Mouse (Mus musculus): ENCODE measurements at regions not wholly inside any gene's neighbourhood (a gene's known extent, or its start where the extent isn't known, plus 50 kb on each side); places are given as distances from the start of the nearest gene placed in this dataset.
A peak's percentile ranks its signal among the peaks of the same experiment; 100 is the strongest.

DNA sequence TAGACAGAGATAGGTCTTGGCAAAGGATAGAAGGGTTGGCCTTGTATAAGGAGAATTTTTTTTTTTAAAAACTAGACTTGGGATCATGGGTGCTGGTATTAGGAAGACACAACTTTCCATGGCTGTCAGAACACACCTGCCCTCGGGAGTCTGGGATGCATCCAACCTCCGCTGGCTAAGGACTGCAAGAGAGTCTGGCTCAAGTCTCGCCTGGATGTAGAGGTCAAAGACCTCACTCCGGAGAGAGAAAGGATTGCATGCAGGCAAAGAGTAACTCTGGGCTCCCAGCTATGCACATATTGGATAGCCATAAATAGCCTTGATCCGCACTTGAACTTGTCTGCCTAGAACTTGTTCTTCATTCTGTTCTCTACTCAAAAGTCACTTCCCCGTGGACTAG lies 306.2 kb downstream of the Foxo1 start:
- WGBS = 85% methylated on average over 6 of the region's 6 CpGs
- no peak for DNase-seq (ENCODE audit: low read depth, low spot score)

DNA sequence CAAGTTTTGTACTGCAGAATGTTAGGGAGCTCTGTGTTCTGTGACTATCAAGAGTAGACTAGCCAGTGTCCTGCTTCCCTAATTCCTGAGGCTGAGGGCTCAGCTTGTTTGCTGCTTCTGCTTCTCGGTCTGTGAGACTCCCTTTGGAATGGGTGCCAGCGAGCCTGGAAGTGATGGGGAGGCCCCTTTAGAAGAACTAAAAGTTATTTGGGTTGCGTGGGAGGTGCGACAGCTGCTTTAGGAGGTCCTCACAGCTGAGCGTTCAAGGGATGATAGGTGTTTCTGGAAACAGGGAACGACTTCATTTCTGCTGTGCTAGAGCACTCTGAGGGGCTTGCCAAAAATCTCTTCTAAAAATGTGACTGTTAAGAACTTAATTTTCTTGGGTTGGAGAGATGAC lies 305.7 kb downstream of the Foxo1 start:
- DNase-seq (ENCODE audit: low read depth, low spot score) = no peak
- WGBS = 77% methylated on average over 6 of the region's 6 CpGs

DNA sequence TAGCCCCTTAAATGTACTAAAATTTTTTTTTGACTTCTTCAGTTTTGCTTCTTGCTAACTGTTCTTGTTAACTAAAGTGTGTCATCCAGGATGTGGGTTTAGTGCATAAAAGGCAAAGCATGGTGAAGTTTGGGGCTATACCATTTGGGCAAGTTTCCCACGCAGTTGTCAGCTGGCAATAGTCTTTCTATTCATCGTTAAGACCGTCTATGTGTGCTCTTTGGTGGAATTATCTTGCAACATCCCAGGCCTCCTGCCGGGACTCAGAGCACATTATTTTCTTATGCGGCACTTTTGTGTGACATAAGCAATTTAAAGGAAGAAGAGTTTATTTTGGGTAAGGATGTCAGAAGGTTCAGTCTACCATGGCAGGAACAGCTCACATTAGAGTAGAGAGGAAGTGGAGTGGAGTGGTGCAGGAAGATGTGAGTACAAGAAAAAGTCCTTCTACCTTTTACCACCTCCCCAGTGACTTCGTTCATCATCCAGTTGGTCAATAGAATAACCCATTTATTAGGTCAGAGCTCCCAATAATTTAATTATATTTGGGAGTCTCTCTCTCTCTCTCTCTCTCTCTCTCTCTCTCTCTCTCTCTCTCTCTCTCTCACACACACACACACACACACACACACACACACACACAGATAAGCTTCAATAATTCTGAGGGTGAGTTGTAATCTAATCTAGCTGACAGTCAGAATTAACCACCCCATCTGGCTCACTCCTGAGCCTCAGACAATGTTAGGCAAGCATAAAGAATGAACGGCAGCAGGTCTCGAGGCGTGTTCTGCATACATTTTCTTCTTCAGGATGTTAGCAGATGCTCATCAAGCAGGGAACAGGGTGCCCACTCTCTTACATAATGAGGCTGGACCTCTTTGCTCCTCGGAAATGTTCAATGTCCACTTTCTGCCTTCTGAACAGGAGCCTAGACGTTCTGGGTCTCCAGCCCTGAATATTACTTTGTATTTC lies 304.7 kb downstream of the Foxo1 start:
- 85% methylated on average over 11 of the region's 11 CpGs for WGBS
- no peak for DNase-seq (ENCODE audit: low read depth, low spot score)

DNA sequence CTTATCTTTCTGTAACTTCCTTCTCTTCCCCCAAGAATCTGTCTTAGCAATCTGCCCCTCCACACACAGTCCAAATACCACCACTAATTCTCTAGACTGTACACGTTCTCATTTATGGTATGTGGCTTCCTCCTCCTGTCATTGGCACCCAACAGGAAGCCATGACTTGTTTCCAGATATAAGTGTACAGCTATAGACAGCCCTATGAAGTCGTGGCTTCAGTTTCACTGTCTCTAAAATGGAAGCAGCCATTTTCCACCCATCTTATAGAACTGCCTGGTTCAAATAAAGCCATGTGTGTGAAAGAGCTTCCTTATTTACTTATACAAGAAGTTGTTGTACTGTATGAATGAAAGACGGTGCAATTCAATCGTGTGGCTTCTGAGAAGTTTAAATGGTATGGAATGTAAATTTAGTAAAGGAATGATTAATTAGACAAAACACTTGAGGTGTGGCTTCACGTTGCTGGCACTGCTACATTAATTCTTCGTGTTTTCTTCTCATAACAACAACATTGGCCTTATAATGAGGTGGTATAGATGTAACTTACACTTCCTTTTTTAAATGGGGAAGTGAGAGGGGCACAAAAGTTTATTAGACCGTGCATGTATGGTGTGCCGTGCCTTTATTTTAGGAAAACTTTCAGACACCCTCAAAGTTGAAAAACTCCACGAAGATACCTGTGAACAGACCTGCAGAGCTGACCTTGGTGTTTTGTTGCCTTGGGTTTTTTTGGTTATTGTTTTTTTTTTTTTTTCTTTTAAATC lies 299.7 kb downstream of the Foxo1 start:
- WGBS = 60% methylated on average over 9 of the region's 9 CpGs

DNA sequence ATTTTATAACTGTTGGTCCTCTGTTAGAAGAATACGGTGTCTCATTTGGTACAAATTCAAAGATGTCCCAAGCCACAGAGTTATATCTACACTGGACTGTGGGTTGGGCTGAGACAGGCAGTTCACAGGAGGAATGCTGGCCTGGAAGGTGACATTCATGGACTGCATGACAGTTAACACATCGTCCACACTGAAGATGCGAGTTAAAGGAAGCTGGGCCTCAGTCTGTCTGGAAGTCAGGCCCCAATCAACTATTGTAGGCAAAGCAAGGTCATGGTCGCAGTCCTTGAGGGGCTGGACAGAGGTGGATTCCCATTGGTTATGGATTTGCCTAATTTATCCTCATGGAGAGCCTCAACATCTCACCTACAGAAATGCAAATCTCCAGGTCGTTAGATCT lies 295.5 kb downstream of the Foxo1 start:
- no peak for DNase-seq (ENCODE audit: low read depth, low spot score)
- WGBS = 82% methylated on average over 5 of the region's 5 CpGs

More for the DNA sequence above, 299.7 kb downstream of the Foxo1 start:
- no peak for DNase-seq (ENCODE audit: low read depth, low spot score)

DNA sequence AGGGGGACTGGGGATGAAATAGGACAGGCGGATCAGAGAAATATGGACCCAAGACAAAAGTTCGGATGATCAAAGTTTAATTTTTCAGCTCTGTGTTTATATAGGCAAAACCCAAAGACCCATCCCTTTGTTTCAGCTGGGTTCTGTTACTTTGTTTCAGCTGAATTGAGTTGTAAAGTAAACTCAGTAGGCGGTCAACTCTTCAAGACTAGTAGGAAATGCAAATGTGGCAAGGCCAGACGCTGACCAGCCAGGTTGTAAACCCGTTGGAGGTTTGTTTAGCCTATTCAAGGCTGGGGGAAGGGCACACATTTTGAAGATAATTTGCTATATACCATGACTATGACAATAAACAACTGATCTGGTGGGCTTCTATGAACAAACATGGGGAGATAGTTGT lies 294.7 kb downstream of the Foxo1 start:
- WGBS = 66% methylated on average over 5 of the region's 5 CpGs
- no peak for DNase-seq (ENCODE audit: low read depth, low spot score)

DNA sequence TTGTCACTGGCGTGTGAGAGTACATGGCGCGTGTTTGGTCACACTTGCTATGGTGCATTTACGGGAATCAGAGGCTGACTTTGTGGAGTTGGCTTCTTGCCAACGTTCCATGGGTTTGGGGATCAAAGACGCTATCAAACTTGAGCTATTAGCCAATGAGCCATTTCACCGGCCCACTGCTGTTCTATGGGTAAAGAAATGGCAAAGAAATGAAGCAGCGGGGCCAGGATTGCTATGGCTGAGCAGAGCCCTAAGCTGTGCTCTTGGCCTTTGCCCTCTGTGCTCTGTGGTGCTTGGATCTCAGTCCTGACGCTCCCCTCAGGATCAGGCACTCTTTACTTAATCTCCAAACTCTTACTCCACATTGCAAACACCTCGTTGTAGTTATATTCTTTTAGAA lies 291.3 kb downstream of the Foxo1 start:
- 82% methylated on average over 10 of the region's 10 CpGs for WGBS
- DNase-seq (ENCODE audit: low read depth, low spot score) = no peak

DNA sequence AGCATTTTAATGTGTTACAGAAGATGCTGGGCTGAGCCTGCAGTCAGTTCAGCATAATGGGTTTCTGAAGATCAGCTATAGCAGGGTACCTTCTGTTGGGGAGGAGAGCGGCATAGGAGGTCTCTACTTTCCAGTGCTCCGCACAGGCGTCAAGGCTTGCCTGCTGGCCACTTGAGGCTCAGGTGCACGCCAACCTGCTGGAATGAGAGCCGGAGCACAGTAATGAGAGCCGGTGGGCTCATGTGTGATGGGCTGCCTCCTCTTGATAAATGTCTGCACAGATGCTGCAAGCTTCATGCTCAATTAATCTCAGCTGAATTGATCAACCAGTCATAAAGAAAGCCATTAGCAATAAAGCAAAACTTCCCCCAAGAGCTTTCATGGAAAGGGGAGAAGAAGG lies 290.6 kb downstream of the Foxo1 start:
- DNase-seq (ENCODE audit: low read depth, low spot score) = no peak
- WGBS = 96% methylated on average over 6 of the region's 6 CpGs

DNA sequence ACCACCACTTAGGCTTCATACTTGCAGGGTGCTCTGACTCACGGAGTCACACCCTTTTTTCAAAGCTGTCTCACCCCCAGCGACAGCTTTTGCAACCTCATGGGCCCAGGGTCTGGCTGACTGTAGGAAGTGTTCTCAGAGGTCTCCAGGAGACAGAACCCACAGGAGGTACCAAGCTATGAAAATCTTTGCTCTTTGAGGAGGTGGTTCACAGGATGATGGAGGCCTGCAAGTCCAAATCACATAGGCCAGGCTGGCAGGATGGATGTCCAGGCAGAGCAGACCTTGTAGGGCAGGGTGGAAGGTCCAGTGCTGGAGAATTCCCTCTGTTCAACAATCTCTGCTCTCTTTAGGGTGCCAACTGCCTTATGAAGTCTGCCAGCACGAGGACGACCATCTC lies 289.2 kb downstream of the Foxo1 start:
- no peak for DNase-seq (ENCODE audit: low read depth, low spot score)
- WGBS = 77% methylated on average over 4 of the region's 4 CpGs

DNA sequence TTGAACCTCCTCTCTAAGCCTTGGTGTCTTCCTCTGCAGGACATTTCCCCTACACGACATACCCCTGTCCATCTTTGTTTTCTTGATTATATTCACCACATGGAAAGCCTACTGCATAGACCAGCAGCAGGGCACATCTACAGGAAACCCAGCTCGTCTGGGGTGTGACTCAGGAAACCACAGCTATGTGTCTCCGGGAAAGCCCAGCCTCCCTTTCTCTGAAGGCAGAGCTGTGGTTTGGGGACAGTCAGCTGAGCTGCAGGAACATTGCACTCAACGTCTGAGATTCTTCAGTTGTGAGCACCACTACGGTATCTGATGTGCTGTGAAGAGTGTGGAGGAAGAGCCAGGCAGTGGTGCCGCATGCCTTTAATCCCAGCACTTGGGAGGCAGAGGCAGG lies 286.9 kb downstream of the Foxo1 start:
- WGBS = 73% methylated on average over 6 of the region's 6 CpGs
- DNase-seq (ENCODE audit: low read depth, low spot score) = no peak

DNA sequence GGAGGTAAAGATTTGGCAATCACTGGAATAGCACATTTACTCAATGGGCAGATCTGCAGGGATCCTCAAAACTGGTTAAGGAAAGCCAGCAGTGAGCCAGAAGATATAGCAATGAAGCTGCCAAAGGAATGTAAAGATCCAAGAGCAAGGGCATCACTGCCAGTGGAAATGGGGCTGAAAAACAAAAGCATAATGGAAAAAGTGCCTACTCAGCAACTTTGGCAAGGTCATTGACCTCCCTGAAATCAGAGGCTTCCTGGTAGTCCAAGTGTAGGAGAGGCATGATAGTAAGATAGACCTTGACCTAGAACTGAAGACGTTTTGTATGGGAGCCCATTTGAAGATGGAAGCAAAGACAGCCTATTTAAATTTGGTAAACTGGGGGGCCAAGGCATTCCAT lies 286.4 kb downstream of the Foxo1 start:
- WGBS = 76% methylated on average over 1 of the region's 1 CpGs
- no peak for DNase-seq (ENCODE audit: low read depth, low spot score)

DNA sequence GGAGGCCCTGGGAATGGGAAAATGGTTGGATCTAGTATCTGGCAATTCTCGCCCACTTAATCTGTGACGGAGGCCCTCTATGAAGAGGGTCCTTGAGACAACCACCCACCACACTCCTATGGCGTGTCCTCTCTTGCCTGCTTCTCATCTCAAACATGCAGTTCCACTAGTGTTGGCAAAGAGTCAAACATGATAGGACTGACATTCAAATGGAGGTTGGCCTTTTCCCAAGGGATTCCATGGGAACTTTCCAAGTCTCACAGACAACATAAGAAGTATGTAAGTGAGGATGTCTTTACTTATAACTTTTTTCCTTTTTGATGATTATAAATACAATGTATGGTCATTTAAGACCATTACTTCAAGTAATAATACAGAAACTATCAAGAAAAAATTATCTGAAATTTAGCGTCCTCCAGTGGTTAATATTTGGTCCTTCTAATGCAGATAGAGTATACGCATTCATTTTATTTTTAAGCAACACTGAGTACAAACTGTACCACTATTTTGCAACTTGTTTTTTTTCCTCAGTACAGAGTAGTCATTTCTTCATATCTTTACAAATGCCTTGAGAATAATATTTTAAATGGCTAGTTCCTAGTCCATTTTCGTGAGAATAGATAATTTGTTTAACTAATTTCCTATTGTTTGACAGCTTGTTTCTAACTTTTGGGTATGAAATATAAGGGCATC lies 280.2 kb downstream of the Foxo1 start:
- no peak for DNase-seq (ENCODE audit: low read depth, low spot score)
- 84% methylated on average over 6 of the region's 6 CpGs for WGBS

DNA sequence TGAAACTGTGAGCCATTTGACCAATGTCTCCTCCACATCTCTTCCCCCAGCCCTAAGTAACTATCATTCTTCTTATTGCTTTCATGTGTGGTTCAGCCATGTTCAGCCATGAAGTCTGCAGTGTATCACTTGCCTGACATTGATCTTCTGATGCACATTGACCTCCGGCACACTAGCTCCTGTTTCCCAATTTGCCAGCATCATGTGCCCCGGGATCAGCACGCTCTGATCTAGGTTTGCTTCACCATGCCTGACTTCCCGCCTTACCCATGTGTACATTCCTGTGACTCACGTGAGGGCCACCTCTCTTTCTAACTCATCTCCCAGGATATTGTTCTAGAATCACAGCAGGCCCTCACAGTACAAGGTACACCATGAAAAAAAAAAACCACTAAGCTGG lies 277.9 kb downstream of the Foxo1 start:
- no peak for DNase-seq (ENCODE audit: low read depth, low spot score)
- 85% methylated on average over 5 of the region's 5 CpGs for WGBS

DNA sequence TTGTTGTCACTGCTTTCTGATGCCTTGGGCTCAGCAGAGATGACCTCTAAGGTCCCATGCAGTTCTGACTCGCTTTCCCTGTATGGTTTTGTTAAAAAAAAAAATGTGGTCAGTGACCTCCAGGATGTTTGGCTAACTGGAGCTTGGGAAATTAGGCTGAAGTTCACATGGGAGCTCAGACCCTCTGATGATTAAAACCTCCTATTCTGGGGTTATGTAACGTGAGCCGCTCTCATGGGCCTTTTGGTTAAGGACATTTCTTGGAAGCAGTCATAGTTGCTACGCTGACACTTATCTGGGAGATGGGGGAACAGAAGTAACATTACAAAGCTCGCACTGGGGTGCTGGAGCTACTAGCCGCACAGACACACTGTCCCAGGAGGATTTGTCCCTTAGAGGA lies 274.9 kb downstream of the Foxo1 start:
- WGBS = 71% methylated on average over 6 of the region's 6 CpGs
- DNase-seq (ENCODE audit: low read depth, low spot score) = no peak

DNA sequence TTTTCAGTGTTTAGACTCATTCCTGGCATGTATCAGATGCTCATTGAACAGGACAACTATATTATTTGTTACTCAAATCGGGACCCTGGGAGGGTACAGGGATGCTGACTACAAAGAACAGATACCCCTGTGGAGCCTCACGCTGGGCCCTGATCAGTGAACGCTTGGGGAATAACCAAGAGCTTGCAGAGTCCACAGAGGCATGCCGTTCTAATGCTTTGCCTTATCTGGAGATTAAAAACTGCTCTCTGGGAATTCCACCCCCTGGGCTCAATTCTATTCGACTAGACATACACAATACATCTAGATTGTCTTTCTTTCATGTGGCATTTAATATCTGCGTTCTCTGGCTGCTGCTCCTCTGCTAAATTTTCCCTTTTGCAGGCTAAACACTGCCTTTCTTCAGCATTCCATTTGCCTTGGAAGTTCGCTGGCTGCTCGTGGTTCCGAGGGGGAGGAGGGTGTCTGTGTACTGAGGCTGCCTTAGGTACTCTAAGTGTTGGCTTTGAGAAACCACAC lies 272.8 kb downstream of the Foxo1 start:
- WGBS = 72% methylated on average over 9 of the region's 9 CpGs
- DNase-seq (ENCODE audit: low read depth, low spot score) = no peak

DNA sequence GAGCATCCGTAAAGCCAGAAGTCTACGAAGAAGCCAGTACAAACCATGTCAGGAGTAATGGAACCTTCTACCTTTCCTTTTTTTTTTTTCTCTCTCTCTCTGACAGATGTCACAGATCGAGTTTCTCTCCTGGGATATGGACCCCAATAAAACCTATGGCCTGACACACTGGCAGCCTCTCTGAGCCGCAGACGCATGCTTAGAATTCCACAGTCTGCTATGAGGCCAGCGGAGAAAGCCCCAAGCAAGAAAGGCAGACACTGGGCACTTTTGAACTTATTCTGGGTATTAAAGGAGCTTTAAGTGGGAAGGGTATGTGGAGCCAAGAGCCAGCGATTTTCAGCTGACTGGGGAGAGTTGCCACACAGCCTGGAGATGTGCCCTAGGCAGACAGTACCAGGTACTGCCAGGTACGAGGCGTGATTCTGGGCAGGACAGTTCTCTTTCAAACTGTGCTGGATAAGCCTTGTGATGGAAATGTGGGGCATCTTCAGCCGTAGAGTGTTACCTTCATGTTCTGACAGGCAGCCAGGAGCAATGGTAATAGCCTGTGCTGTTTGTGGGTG lies 271.8 kb downstream of the Foxo1 start:
- 75% methylated on average over 10 of the region's 10 CpGs for WGBS
- DNase-seq (ENCODE audit: low read depth, low spot score) = no peak

DNA sequence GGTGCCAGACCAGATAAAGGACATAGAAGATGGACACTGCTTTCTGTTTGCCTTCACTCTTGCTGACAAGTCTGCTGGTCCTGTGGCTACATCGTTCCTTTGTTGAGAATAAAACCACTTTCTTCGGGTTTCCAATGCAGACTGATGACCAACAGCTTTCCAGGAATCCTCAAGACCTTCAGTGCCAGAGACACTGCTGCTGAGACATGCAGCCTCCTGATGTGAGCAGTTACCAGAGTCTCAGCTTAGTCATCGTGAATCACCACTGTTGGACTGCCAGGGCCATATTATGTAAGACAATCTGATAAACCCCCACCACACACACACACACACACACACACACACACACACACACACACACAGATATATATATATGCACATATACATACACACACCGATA lies 270.2 kb downstream of the Foxo1 start:
- WGBS = 79% methylated on average over 4 of the region's 4 CpGs
- DNase-seq (ENCODE audit: low read depth, low spot score) = no peak

DNA sequence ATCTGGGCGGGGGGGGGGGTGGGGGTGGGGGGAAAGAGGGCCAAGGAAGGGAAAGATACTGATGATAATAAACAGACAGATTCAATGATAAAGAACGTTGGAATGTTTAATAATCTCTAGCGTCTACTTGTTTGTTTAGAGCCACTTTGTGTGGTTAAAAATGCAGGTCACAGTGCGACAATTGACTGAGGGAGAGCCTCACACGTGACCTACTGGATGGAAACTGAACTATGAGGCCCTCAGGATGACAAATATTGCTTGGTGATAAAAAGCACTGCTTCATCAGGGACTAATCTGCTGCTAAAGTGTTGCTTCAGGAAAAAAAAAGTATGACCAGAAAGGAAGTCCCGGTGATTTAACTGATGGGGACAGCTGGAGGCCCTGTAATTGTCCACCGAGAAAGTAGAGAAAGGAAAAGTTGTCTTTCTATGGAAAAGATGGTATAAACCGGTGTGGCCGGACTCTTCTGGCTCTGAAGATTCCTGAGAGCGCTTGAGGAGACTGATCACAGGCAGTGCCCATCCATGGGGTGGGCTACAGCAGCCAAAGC lies 269.3 kb downstream of the Foxo1 start:
- WGBS = 76% methylated on average over 10 of the region's 10 CpGs
- no peak for DNase-seq (ENCODE audit: low read depth, low spot score)

DNA sequence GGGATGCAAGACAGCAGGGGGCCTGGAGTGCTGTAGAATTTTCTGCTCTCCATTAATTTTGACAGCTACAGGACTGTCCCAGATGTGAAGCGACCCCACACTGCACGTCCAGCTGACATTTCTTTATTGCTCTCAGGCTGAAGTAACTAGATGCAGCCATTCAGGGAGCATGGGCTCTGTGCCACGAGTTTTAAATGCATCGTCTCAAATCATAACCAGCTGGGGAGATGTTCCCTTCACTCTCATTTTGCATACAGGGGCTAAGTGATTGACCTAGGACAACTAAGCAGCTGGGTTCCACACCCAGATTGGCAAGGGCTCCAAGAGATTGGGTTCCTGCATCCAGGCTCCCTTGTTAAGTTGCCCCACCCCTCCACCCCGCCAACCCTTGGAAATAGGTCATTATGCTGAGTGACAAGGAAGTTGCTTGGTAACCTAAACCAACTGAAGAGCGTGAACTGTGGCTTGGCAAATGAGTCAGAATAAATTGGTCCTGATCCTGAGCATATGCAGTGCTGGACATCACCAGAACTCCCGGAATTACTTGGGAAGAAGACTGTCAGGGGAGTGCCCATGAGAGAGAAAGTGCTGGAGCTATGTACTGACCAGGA lies 267.4 kb downstream of the Foxo1 start:
- WGBS = 19% methylated on average over 7 of the region's 7 CpGs
- DNase-seq (ENCODE audit: low read depth, low spot score) = peak; percentile 65

Data from large intestine, adult 2 months (tissue).